Mouse (Mus musculus): ENCODE data around the gene Mbnl2. TPM values are rescaled to one million over a fixed set of nuclear protein-coding genes. Genes with fewer than 3 reads are reported as not detected.

Mbnl2 gene
- total RNA-seq (2021): 100 to 1,000 TPM; 269 to 316 TPM
- long read RNA-seq, experiment 1, transcript Mbnl2-204 (8 exons, 2,390 nt): major isoform, 7 of 101 reads
- long read RNA-seq, experiment 1, partial matches to known transcripts: 8 of 101 reads
- long read RNA-seq, experiment 1, other reads (novel, unspliced or antisense): 86 of 101 reads
- long read RNA-seq, experiment 2, full-length matches to known transcripts: 19 of 160 reads
- long read RNA-seq, experiment 2, partial matches to known transcripts: 17 of 160 reads
- long read RNA-seq, experiment 2, other reads (novel, unspliced or antisense): 124 of 160 reads

GRCm38 (mm10) chr14:120275246-120276238, at the start of gene Mbnl2:
Gene Mbnl2, plus strand, starts transcription at chr14:120275669.
- peak; percentile 97 for DNase-seq

DNA sequence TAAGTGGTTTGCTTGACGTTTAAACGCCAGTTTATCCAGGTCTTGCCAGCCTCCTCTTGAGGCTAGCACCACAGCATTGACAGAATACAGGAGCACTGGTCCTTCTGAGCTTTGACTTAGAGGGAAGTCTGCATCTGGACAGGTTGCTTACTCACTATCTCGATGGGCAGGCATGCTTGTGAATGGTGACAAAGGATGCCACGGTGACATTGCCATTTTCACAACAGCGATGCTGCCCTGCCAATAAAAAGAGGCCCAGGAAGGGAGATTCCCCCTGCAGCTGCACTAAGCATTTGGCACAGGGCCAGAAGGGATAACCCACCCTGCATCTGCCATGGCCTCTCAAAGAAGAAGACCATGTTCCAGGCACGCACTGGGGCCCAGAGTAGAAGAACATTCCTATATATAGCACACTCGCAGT, 43.4 kb upstream of the Mbnl2 start:
- DNase-seq: peak; percentile 43

DNA sequence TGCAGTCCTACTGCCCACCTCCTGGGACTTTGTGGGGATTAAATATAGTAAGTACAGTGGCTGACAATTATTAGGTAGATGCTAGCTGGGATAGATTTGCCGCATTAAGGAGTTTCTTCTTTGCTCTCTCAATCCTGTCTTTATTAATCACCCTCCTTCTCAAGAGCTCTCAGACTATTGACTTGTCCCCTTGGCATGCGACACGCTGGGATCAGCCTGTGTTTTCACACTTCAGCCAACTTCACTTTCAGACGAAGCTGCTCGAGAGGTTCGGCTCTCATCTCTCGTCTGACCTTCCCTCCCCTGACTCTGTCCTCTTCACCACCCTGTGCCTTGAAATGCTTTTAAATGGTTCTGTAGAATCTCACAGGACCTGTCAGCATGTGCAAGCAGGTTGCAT, 39.9 kb upstream of the Mbnl2 start:
- no peak for DNase-seq

DNA sequence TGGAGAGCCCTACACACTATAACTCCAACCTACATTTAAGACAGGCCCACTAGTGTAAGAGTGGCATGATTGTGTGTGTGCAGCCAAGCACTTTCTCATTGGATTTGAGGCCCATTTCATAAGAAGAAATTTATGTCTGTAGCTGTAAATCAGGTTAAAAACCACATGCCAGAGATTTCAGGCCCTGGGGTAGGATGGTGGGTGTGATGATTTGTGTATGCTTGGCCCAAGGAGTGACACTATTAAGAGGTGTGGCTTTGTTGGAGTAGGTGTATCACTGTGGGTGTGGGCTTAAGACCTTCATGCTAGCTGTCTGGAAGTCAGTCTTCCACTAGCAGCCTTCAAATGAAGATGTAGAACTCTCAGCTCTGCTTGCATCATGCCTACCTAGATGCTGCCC, 37.0 kb upstream of the Mbnl2 start:
- DNase-seq: no peak

- DNase-seq: no peak
Observed at GRCm38 (mm10) chr14:120240209-120240608, 35.3 kb upstream of the Mbnl2 start.

DNA sequence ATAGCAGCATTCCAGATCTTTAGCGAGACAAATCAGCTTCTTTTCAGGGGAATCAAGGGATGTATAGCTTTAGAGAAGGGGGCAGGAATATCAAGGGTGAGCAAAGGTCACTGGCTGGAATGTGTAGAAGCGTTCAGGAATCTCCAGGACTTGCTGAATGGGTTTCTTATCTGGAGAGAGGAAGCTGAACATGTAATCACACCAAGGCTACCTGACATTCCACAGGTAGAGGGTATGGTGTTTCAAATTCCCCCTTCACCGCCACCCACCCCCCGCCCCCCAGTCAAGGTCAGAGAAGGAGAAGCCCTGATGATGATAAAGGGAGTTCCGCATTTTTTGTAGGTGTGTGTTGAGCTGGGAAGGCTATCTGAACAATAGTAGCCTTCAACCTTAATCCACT, 32.8 kb upstream of the Mbnl2 start:
- DNase-seq: no peak

GRCm38 (mm10) chr14:120245081-120245705, 30.3 kb upstream of the Mbnl2 start:
- no peak for DNase-seq

GRCm38 (mm10) chr14:120253331-120253730, 22.1 kb upstream of the Mbnl2 start:
- no peak for DNase-seq

GRCm38 (mm10) chr14:120256146-120256545, 19.3 kb upstream of the Mbnl2 start:
- no peak for DNase-seq

GRCm38 (mm10) chr14:120256623-120257384, 18.7 kb upstream of the Mbnl2 start:
- no peak for DNase-seq

DNA sequence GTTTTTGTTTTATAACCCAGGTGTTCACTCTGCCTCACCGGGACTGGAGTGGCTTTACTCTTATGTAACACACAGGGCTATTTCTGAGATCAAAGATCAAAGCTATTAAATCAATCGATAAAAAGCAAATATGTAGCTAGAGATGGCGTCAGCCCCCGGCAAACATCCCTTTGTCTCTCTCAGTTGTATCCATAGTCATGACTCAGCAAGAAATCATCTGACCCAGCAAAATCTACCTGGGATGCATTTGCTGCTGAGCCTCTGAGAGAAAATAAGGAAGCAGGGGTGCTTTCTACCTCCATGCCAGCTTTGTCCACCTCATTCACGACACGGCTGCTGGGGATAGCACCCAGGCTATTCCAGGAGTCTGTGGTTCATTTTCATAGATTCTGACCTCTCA, 18.0 kb upstream of the Mbnl2 start:
- no peak for DNase-seq

DNA sequence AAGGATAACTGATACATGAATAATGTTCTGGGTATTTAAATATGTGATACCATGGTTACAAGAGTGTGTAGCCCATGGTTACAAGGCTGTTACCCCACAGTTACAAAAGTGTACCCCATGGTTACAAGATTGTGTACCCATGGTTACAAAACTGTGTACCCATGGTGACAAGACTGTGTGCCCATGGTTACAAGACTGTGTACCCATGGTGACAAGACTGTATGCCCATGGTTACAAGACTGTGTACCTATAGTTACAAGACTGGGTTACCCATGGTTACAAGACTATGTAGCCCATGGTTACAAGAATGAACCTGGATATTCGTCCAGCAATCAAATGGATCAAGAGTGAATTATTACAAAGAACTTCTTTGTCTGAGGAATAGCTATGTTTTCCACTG, 16.0 kb upstream of the Mbnl2 start:
- no peak for DNase-seq

DNA sequence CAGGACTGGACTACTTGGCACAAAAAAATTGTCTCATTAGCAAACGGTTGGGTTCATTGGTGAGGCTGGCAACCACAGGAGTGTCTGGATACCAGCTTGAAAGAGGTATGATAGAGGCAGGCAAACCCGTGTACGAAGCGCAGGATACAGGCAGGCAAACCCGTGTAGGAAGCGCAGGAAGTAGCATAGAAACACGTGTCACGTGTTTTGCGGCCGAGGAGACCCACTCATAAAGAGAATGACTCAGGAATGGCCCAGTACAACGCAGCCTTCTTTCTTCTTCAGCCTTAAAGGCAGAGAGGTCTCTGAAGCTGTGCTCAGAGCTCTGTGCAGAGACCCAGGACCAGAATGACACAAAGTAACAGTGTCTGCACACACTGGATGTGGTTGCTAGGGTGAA, 13.9 kb upstream of the Mbnl2 start:
- DNase-seq: no peak

DNA sequence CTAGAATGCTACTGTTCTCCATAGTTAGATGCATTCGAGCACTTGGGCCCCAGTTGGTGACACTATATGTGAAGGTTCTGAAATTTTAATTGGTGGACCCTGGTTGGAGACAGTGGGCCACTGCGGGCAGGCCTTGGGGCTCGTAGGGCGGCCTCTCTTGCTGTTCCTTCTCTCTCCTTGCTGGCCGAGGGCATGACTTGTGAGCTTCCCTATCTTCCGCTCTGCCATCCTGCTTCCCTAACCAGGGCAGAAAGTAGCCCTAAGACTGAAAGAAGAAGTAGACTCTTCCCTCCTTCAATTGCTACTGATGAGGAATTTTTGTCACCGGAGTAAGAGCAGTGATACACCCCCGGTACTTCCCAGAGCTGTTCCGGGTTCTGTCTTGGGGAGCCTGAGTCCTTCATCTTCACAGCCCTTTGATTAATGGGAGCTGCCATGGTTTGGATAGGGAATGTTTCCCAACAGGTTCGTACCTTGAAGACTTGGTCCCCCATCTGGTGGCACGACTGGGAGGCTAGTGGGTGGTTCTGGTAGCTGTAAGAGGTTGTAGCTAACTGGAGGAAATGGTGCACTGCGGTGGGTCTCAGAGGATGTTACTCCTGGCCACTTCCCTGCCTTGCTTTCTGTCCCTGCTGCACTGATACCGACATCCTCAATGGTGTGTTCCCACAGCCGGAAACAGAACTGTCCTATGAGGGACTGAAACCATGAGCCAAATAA, 12.6 kb upstream of the Mbnl2 start:
- no peak for DNase-seq

DNA sequence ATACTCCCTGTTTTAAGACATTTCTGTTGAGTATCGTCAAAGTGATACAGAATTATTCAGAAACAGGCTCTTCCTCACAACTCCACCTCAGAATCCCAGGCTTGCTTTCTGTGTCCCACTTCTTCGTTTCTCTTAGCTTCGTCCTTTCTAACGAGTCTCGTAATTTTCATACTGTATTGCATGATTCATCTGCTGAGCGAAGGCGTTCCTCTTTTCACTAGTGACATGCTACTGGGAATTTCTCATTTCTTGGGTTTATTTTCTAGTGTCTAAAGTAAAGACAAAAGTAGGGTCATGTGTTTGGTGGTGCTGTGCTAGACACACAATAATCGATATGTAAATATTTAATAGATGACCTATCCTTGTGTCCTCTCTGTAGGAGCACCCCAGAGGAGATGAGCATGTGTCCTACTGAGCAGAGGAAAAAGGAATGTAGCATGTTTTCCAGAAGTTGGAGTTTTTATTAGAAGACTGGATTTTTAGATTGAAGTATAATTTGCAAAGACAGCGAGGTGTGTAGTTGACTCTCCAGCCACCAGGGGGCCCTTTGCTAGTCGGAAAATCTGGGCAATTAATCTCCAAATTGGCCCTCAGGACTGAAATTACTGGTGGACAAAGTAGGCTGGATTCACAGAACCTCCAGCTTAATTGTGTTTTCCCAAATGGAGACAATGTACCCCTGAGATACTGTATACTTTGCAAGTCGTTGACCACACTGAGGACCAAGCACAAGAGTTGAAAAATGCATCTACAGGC, 11.9 kb upstream of the Mbnl2 start:
- DNase-seq: no peak

DNA sequence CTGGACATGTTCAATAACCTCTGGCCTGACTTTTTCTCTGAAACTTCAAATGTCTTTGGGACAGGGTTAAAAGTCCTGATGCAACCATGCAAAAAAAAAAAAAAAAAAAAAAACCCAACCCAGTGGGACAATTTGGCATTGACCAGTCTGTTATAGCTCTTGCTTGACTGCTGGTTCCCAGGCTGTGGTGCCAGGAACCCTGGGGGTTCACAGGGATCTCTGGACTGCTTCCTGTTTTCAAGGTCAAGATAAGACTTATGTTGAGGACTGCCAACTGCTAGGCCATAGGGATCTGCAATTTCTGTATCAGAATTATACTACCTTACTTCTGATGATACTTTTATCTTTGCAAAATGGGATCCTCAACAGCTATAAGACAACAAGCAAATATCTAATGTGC, 9.6 kb upstream of the Mbnl2 start:
- DNase-seq: no peak

DNA sequence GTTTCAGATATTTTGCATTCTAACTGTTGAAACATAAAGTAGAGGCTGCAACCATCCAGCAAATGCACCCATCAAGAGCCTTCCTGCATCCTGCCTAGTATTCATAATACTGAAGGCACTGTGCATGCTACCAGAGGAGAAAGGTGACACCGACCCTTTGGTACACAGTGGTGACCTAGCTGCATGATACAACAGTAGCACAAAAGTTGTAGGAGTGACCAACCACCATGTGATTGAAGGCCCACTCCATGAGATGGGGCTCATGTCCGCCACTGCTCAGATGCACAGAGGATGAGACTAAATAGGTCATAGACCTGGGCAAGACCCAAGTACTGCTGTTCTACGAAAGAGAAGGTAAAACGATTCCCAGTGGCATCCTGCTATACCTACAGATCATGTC, 8.3 kb upstream of the Mbnl2 start:
- DNase-seq: no peak

GRCm38 (mm10) chr14:120270031-120270430, 5.4 kb upstream of the Mbnl2 start:
- DNase-seq: no peak

- DNase-seq: no peak
Observed at GRCm38 (mm10) chr14:120270633-120271032, 4.8 kb upstream of the Mbnl2 start.

GRCm38 (mm10) chr14:120271096-120271495, 4.4 kb upstream of the Mbnl2 start:
- no peak for DNase-seq

GRCm38 (mm10) chr14:120273766-120274165, 1.7 kb upstream of the Mbnl2 start:
- DNase-seq: no peak

Measured in gastrocnemius, postnatal 25 days (tissue).